Mouse (Mus musculus) naive thymus-derived CD4-positive, alpha-beta T cell, adult 2 months (primary cell): Measurements from ENCODE around the gene Efcab10.
A peak's percentile ranks its signal among the peaks of the same experiment; 100 is the strongest.

ENCODE experiments used
- DNase-seq: peaks from one replicate; pipeline ENCODE4 v3.0.0-alpha.2; 2011; ENCODE audit warnings: low read depth

Gene Efcab10

DNA sequence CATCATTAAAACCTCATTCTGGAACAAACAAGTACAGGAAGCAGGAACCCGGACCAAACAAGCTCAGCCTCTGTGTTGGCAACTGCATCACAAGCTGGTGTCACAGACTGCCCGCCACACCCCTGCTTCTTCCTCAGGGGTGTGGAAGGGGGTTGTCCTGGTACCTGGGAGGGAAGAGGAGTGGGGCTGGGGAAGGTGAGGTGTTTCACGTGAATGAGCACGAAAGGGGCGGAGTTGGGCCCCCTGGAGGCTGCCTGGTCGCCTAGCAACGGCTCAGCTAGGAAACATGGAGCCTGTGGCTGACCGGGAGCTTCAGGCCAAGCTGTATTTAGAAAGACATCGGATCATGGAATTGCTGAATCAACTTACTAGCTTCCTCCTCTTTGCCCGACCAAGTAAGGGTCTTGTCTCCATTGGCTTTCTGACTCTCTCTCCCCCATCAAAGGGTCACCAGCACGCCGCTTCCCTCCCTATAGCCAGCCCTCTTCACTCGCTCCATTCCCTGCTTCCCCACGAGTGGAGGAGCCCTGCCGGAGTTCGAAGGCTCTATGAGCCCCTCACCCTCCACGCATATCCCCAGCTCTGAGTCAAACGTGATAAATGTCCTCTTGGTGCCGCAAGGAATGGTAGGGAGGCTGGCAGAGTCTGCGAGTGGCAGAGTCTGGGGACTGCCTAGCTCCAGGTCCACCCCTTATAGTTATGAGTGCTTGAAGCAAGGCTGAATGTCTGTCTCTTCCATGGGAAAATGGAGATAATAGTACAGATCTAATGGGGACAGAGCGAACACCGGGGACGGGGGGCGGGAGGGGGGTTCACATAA lies at the start of gene Efcab10:
Efcab10 (plus strand) TSS at position 51 of the 820 bp plus-strand sequence.
- DNase-seq, result no peak

- DNase-seq, result no peak
These were observed 49.5 kb upstream of the Efcab10 start for GRCm38 (mm10) chr12:33344970-33345772.

GRCm38 (mm10) chr12:33345773-33346435 lies 48.8 kb upstream of the Efcab10 start:
- DNase-seq, result no peak

- DNase-seq, result no peak
These were observed 42.0 kb upstream of the Efcab10 start for GRCm38 (mm10) chr12:33352671-33353070.

- DNase-seq, result no peak
These were observed 36.3 kb upstream of the Efcab10 start for GRCm38 (mm10) chr12:33358345-33358744.

DNA sequence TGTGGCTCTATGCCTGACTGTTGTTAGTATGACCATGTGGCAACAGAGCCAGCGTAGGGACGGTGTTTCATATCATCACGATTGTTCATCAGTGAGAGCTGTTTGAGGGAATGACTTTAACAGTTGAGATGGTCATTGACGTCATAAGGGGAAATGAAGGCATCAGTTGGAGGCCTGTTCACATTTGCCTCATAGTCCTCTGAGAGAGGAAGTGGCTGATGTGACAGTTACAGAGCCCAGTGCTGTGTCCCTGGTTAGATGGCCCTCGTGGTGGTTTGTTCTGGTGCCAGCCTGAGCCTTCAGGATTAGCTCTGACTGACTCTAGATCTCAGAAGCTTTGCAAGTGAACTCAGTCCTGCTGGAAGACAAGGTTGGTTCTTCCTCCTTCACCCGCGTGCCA lies 35.4 kb upstream of the Efcab10 start:
- DNase-seq, result no peak

GRCm38 (mm10) chr12:33359878-33360482 lies 34.7 kb upstream of the Efcab10 start:
- no peak for DNase-seq

- no peak for DNase-seq
These were observed 33.9 kb upstream of the Efcab10 start for GRCm38 (mm10) chr12:33360729-33361128.

- DNase-seq, result no peak
These were observed 30.1 kb upstream of the Efcab10 start for GRCm38 (mm10) chr12:33364511-33364910.

DNA sequence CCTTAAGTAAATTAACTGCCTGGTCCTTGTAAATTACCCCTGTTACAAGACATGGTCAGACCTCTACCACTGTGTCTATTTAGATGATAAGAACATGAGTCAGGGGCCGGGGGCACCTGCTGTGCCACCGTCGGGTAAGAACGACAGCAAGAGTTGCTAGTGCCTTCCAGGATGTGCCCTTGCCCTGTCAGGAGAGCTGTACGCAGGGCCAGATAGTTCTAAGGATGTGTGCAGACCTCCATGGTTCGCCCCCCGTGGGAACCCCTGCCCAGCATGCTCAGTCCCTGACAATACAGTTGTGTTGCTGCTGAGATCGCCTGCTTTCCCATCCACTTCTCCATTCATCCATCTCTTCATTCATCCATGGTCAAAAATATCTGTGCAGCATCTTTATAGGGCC lies 29.5 kb upstream of the Efcab10 start:
- no peak for DNase-seq

GRCm38 (mm10) chr12:33369555-33369954 lies 25.1 kb upstream of the Efcab10 start:
- DNase-seq, result no peak

GRCm38 (mm10) chr12:33379624-33380445 lies 14.8 kb upstream of the Efcab10 start:
- peak; percentile 88 for DNase-seq

DNA sequence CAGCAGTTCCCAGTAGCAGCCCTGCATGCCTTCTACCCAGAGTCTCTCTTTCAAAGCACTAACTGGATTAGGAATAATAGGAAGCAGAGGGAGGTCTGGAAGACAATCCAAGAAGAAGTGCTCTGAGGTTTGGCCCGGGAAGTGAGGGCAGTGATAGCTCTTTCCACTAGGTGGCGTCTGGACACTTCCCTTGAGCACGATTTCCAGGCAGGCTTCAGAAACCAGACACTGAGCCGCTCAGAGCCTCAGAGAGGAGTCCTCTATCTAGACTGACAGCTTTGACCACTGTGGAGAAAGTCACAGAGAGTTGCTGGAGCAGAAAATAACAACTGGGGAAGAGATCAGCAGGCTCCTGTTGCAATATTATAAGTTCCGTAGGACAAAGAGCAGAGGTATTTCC lies 5.8 kb upstream of the Efcab10 start:
- peak; percentile 72 for DNase-seq

DNA sequence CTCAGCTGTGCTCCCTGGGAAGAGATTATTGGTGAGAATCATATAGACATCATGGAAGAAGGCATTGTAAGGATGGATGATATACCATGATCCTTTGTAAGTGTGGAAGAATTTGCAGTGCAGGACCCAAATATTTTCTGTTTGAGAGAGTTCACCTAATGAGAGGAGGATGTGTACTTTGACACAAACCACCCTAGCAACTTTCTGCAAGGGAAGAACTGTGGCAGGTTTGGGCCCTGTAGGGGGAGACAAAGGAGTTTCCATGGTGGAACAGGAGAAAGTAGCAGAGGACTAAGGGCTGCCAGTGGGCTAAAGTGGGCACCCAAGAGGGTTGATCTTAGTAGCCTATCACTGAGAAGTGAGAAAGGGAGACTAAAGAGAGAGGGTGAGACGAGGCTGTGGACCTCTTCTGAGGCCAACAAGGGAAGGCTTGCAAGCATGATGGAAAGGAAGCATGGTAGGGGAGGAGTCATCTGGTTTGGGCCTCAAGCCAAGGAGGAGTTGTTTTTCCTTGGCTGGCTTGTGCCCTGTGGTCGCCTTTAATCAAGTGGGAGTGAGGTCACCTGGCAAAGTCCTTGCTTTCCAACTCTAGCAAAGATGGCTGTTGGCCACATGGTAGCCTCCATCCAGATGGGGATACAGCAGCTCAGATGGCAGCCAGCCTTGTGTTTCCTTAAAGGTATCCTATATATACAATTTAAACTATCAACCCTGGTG lies 3.7 kb upstream of the Efcab10 start:
- no peak for DNase-seq

- no peak for DNase-seq
These were observed 8.6 kb downstream of the Efcab10 start for GRCm38 (mm10) chr12:33403265-33403693.

DNA sequence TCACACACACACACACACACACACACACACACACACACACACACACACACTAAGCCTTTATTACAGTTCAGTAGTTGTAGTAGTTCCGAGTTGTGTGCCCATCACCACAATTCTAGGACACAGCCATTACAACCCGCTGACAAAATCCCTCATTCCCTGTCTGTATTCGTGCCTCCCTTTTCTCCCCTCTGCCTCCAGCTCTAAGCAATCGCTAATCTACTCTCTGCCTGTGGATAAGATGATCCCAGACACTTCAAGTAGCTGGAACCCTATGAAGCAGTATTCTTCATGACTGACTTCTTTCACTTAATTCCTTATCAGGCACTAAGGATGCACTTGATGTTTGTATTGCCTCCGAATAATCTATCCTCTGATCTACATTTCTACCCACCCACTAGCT lies 10.3 kb downstream of the Efcab10 start:
- no peak for DNase-seq

- no peak for DNase-seq
These were observed 10.9 kb downstream of the Efcab10 start for GRCm38 (mm10) chr12:33405398-33406026.

- DNase-seq, result peak; percentile 52
These were observed 17.0 kb downstream of the Efcab10 start for GRCm38 (mm10) chr12:33411580-33412151.

DNA sequence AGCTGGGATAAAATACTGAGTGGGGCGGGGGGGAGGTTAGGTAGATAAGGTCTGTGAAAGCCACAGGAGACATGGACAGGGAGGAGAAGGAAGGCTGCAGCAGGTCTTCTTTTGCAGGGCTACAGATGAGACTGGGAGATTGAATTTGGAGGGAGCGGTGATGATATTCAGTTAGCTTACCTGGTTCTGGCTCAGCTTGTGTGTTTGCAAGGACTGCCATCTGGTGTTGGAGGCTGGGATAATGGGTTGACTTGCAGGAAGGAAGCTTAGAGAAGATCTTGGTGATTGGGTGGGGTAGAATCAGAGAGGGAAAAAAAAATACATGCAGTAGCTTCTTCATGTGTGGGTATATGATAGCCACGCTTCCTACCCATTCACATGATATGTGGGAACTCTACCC lies 29.7 kb downstream of the Efcab10 start:
- DNase-seq, result peak; percentile 62

DNA sequence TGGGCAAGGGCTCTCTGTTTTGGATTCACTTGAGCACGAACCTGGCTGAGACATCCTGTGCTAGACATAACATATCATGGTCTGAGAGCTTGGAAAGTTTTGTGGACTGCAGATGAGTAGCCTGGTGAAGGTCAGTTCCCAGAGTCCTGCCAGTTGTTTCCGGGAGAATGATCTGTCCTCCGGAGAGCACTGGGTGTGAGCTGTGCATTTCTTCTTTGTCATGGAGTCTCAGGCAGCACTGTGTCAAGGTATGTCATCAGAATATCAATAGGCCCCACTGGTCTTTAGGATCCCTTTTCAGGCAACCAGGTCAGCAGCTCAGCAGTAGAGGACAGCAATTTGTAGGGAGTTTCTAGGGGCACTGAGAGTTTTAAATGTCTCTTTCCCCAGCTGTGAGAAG lies 32.6 kb downstream of the Efcab10 start:
- DNase-seq, result no peak
